Mouse (Mus musculus): ENCODE results near the gene Gm19426. TPM values are rescaled to one million over a fixed set of nuclear protein-coding genes. Genes with fewer than 3 reads are reported as not detected.
A peak's percentile ranks its signal among the peaks of the same experiment; 100 is the strongest.

Gene Gm19426
- polyA plus RNA-seq, 1 experiment from 2014 or later: 1.7 TPM

GRCm38 (mm10) chr2:84775665-84776064 is 32.2 kb upstream of the Gm19426 start:
- H3K36me3 ChIP-seq (ENCODE audit: control insufficient read depth, insufficient read depth, low read length): no peaks in the 10 kb centered on the region
- no peak overlapping the region for H3K4me2 ChIP-seq (ENCODE audit: low read depth, low read length)
- ATAC-seq (ENCODE audit: low read depth): no peak
- no peaks in the 10 kb centered on the region for H3K27me3 ChIP-seq (ENCODE audit: control insufficient read depth, insufficient read depth, low read length)
- WGBS: 65% methylated on average over 6 of the region's 6 CpGs
- no peaks in the 10 kb centered on the region for H3K9me3 ChIP-seq (ENCODE audit: control insufficient read depth, low read length)
- H3K4me3 ChIP-seq (ENCODE audit: low read depth, low read length): no peak overlapping the region
- no peak overlapping the region for H3K27ac ChIP-seq (ENCODE audit: low read depth, low read length)
- H3K4me1 ChIP-seq (ENCODE audit: control insufficient read depth, insufficient read depth, low read length): peaks cover 5% of the 10 kb centered on the region; the same call in 1 of the 2 replicates
- H3K9ac ChIP-seq (replicated peaks; ENCODE audit: low read depth, low read length): no peak overlapping the region

DNA sequence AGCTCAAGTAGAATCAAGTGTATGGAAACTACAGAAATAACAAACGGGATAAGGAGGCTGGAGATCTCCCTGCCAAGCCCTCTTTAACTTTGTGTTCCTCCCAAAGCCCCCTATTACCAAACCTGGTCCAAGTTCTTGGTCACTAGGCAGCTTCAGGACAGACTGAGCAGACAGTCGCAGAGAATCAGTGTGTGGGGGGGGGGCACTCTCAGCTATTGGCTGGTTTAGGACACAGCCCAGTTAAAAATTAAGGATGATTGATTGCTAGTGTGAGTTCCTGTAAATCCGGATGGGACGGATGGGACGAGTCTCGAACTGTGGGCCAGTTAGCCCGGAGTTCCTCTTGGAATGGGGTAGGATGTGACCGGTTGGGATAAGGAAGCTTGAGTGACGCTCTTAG is 31.8 kb upstream of the Gm19426 start, which contains the start of gene Serping1:
TSS of gene Serping1 (minus strand) at position 204 of the 400 bp plus-strand sequence.
- 43% methylated on average over 9 of the region's 9 CpGs for WGBS

DNA sequence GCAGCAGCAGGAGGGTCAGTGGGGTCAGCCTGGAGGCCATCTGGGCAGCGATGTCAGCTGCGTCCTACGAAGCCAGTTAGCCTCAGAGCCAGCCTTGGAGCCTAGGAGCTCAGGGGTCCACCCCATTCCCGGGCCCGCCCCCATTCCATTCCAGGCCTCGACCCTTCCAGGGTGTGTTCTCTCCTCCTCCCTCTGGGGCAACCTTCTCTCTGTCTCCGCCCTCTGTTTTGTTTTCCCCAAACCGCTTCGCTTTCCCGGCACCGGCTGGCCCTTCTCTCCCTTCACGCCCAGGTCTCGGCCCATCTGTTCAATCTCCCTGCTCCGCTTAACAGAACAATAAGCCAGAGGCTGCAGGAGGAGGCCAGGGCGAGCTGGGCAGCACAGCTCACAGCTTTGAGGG is 31.3 kb upstream of the Gm19426 start:
- 2% methylated on average over 14 of the region's 15 CpGs for WGBS
- peak overlapping the region; percentile 57; the same call in 1 of the 2 replicates for H3K27ac ChIP-seq (ENCODE audit: low read depth, low read length)
- H3K36me3 ChIP-seq (ENCODE audit: control insufficient read depth, insufficient read depth, low read length): no peaks in the 10 kb centered on the region
- no peaks in the 10 kb centered on the region for H3K9me3 ChIP-seq (ENCODE audit: control insufficient read depth, low read length)
- peak; percentile 90 for ATAC-seq (ENCODE audit: low read depth)
- H3K4me1 ChIP-seq (ENCODE audit: control insufficient read depth, insufficient read depth, low read length): peaks cover 5% of the 10 kb centered on the region; the same call in 1 of the 2 replicates
- H3K4me3 ChIP-seq (ENCODE audit: low read depth, low read length): peak overlapping the region; percentile 18
- no peaks in the 10 kb centered on the region for H3K27me3 ChIP-seq (ENCODE audit: control insufficient read depth, insufficient read depth, low read length)
- H3K4me2 ChIP-seq (ENCODE audit: low read depth, low read length): peak overlapping the region; percentile 43
- H3K9ac ChIP-seq (replicated peaks; ENCODE audit: low read depth, low read length): peak overlapping the region; percentile 61

More for the DNA sequence above, 31.8 kb upstream of the Gm19426 start, which contains the start of gene Serping1:
- no peaks in the 10 kb centered on the region for H3K36me3 ChIP-seq (ENCODE audit: control insufficient read depth, insufficient read depth, low read length)
- no peaks in the 10 kb centered on the region for H3K27me3 ChIP-seq (ENCODE audit: control insufficient read depth, insufficient read depth, low read length)
- ATAC-seq (ENCODE audit: low read depth): 0 out of 2 replicates have a peak, but pooled peaks have one; percentile 36
- peak within 1 kb of the TSS; percentile 18 for H3K4me3 ChIP-seq (ENCODE audit: low read depth, low read length)
- H3K4me1 ChIP-seq (ENCODE audit: control insufficient read depth, insufficient read depth, low read length): peaks cover 5% of the 10 kb centered on the region; the same call in 1 of the 2 replicates
- H3K27ac ChIP-seq (ENCODE audit: low read depth, low read length): peak within 1 kb of the TSS; percentile 57; the same call in 1 of the 2 replicates
- H3K9me3 ChIP-seq (ENCODE audit: control insufficient read depth, low read length): no peaks in the 10 kb centered on the region
- H3K9ac ChIP-seq (replicated peaks; ENCODE audit: low read depth, low read length): peak within 1 kb of the TSS; percentile 61
- H3K4me2 ChIP-seq (ENCODE audit: low read depth, low read length): peak within 1 kb of the TSS; percentile 43

- no peak overlapping the region for H3K9ac ChIP-seq (replicated peaks; ENCODE audit: low read depth, low read length)
Measured at GRCm38 (mm10) chr2:84773195-84773594, 29.7 kb upstream of the Gm19426 start.

GRCm38 (mm10) chr2:84772454-84772853 is 29.0 kb upstream of the Gm19426 start:
- Histone ChIP-seq H3K4me3 (ENCODE audit: low read depth, low read length) (no peak overlapping the region), H3K27ac (ENCODE audit: low read depth, low read length) (no peak overlapping the region), H3K4me1 (ENCODE audit: control insufficient read depth, insufficient read depth, low read length) (peaks cover 5% of the 10 kb centered on the region; the same call in 1 of the 2 replicates), H3K9ac (replicated peaks; ENCODE audit: low read depth, low read length) (no peak overlapping the region), H3K4me2 (ENCODE audit: low read depth, low read length) (no peak overlapping the region), H3K36me3 (ENCODE audit: control insufficient read depth, insufficient read depth, low read length) (no peaks in the 10 kb centered on the region), H3K9me3 (ENCODE audit: control insufficient read depth, low read length) (no peaks in the 10 kb centered on the region), H3K27me3 (ENCODE audit: control insufficient read depth, insufficient read depth, low read length) (no peaks in the 10 kb centered on the region)
- ATAC-seq (ENCODE audit: low read depth): no peak
- 91% methylated on average over 4 of the region's 4 CpGs for WGBS

More at GRCm38 (mm10) chr2:84773195-84773594, 29.7 kb upstream of the Gm19426 start:
- Histone ChIP-seq H3K36me3 (ENCODE audit: control insufficient read depth, insufficient read depth, low read length) (no peaks in the 10 kb centered on the region), H3K4me1 (ENCODE audit: control insufficient read depth, insufficient read depth, low read length) (peaks cover 5% of the 10 kb centered on the region; the same call in 1 of the 2 replicates), H3K27ac (ENCODE audit: low read depth, low read length) (no peak overlapping the region), H3K9me3 (ENCODE audit: control insufficient read depth, low read length) (no peaks in the 10 kb centered on the region), H3K4me3 (ENCODE audit: low read depth, low read length) (no peak overlapping the region), H3K27me3 (ENCODE audit: control insufficient read depth, insufficient read depth, low read length) (no peaks in the 10 kb centered on the region), H3K4me2 (ENCODE audit: low read depth, low read length) (no peak overlapping the region)
- ATAC-seq (ENCODE audit: low read depth): no peak
- 88% methylated on average over 5 of the region's 5 CpGs for WGBS

DNA sequence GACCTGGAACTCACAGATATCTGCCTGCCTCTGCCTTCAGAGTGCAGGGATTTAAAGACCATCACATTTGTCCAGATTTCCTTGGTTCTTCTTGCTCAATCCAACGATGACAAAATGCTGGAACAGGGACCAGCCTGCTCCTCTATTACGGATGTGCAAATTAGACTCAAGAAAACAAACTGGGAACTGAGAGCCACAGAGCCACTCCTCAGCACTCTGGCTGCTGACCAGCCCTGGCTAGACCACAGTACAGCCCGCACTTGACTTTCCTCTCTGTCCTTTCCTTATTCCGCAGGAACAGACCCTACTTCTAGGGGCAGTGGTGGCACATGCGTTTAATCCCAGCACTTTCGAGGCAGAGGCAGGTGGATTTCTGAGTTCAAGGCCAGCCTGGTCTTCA is 27.0 kb upstream of the Gm19426 start:
- 76% methylated on average over 6 of the region's 6 CpGs for WGBS
- H3K4me3 ChIP-seq (ENCODE audit: low read depth, low read length): no peak overlapping the region
- no peaks in the 10 kb centered on the region for H3K27me3 ChIP-seq (ENCODE audit: control insufficient read depth, insufficient read depth, low read length)
- no peaks in the 10 kb centered on the region for H3K9me3 ChIP-seq (ENCODE audit: control insufficient read depth, low read length)
- H3K4me1 ChIP-seq (ENCODE audit: control insufficient read depth, insufficient read depth, low read length): peaks cover 5% of the 10 kb centered on the region; the same call in 1 of the 2 replicates
- no peaks in the 10 kb centered on the region for H3K36me3 ChIP-seq (ENCODE audit: control insufficient read depth, insufficient read depth, low read length)
- no peak for ATAC-seq (ENCODE audit: low read depth)
- no peak overlapping the region for H3K27ac ChIP-seq (ENCODE audit: low read depth, low read length)
- no peak overlapping the region for H3K9ac ChIP-seq (replicated peaks; ENCODE audit: low read depth, low read length)
- H3K4me2 ChIP-seq (ENCODE audit: low read depth, low read length): no peak overlapping the region

DNA sequence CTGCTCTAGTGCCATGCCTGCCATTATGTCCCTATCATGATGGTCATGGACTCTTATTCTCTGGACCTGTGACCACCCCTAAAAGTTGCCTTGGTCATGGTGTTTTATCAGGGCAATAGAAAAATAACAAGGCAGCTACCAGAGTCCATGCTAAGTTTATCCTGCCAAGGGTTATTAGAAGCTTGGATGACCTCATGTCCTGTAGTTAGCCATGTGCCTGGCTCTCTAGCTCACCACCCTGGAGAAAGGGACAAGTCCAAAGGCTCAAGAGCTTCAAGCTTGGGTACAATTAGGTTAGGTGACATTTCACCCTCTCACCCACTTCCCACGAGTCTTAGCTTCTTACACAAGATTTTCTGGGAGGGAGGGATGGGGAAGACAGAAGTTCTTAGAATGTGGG is 19.4 kb upstream of the Gm19426 start:
- Histone ChIP-seq H3K4me1 (ENCODE audit: control insufficient read depth, insufficient read depth, low read length) (no peaks in the 10 kb centered on the region), H3K9me3 (ENCODE audit: control insufficient read depth, low read length) (no peaks in the 10 kb centered on the region), H3K36me3 (ENCODE audit: control insufficient read depth, insufficient read depth, low read length) (no peaks in the 10 kb centered on the region), H3K27me3 (ENCODE audit: control insufficient read depth, insufficient read depth, low read length) (no peaks in the 10 kb centered on the region), H3K27ac (ENCODE audit: low read depth, low read length) (no peak overlapping the region), H3K4me2 (ENCODE audit: low read depth, low read length) (no peak overlapping the region), H3K9ac (replicated peaks; ENCODE audit: low read depth, low read length) (no peak overlapping the region), H3K4me3 (ENCODE audit: low read depth, low read length) (no peak overlapping the region)
- no peak for ATAC-seq (ENCODE audit: low read depth)
- WGBS: 56% methylated on average over 1 of the region's 1 CpGs

- no peaks in the 10 kb centered on the region for H3K27me3 ChIP-seq (ENCODE audit: control insufficient read depth, insufficient read depth, low read length)
- WGBS: 52% methylated on average over 4 of the region's 4 CpGs
- H3K4me3 ChIP-seq (ENCODE audit: low read depth, low read length): no peak overlapping the region
- ATAC-seq (ENCODE audit: low read depth): no peak
- no peaks in the 10 kb centered on the region for H3K9me3 ChIP-seq (ENCODE audit: control insufficient read depth, low read length)
- no peak overlapping the region for H3K4me2 ChIP-seq (ENCODE audit: low read depth, low read length)
- no peaks in the 10 kb centered on the region for H3K36me3 ChIP-seq (ENCODE audit: control insufficient read depth, insufficient read depth, low read length)
- H3K9ac ChIP-seq (replicated peaks; ENCODE audit: low read depth, low read length): no peak overlapping the region
- H3K4me1 ChIP-seq (ENCODE audit: control insufficient read depth, insufficient read depth, low read length): no peaks in the 10 kb centered on the region
- H3K27ac ChIP-seq (ENCODE audit: low read depth, low read length): no peak overlapping the region
Measured at GRCm38 (mm10) chr2:84762295-84762694, 18.8 kb upstream of the Gm19426 start.

GRCm38 (mm10) chr2:84761840-84762239 is 18.4 kb upstream of the Gm19426 start:
- Histone ChIP-seq H3K9ac (replicated peaks; ENCODE audit: low read depth, low read length) (no peak overlapping the region), H3K4me3 (ENCODE audit: low read depth, low read length) (no peak overlapping the region), H3K4me1 (ENCODE audit: control insufficient read depth, insufficient read depth, low read length) (no peaks in the 10 kb centered on the region), H3K9me3 (ENCODE audit: control insufficient read depth, low read length) (no peaks in the 10 kb centered on the region), H3K4me2 (ENCODE audit: low read depth, low read length) (no peak overlapping the region), H3K27ac (ENCODE audit: low read depth, low read length) (no peak overlapping the region), H3K27me3 (ENCODE audit: control insufficient read depth, insufficient read depth, low read length) (no peaks in the 10 kb centered on the region), H3K36me3 (ENCODE audit: control insufficient read depth, insufficient read depth, low read length) (no peaks in the 10 kb centered on the region)
- WGBS: 94% methylated on average over 1 of the region's 1 CpGs
- no peak for ATAC-seq (ENCODE audit: low read depth)

All from neural tube, embryonic 14.5 days (tissue).